ENCODE assay signal across 8 mouse cellular contexts in the genomic region with DNA sequence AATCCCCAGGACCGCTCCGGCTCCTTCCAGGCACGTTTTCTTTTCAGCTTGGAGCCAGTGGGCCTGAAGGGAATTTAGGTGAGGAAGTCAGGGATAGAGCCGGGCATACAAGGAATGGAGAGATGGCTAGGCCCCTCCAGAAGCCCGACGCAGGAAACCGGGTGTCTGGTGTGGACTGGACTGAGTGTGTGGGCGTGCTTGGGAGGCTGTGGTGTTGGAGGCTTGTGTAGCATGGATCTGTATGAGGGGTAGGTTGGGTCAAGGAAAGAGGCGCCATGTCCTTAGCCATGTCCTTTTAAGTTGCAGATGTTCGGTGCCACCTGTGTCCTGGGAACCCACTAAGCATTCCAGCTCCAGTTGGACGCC. TPM values are rescaled to one million over a fixed set of nuclear protein-coding genes. Genes with fewer than 3 reads are reported as not detected.
A peak's percentile ranks its signal among the peaks of the same experiment; 100 is the strongest.
DNase-seq lines count a peak whose midpoint lies in the region; ATAC-seq and TF ChIP-seq lines count a peak whose summit lies in the region.

No protein-coding gene starts in this region.

- H3K4me3 ChIP-seq in heart, adult 2 months: peak overlapping the region; percentile 62
- H3K4me3 ChIP-seq in intestine, embryonic 15.5 days (replicated peaks): peak overlapping the region; percentile 64
- peak overlapping the region; percentile 57 for H3K4me3 ChIP-seq in neural tube, embryonic 13.5 days

- no peaks in the 10 kb centered on the region for H3K27me3 ChIP-seq in heart, adult 2 months (ENCODE audit: control insufficient read depth, insufficient read depth, low read length)
- H3K27me3 ChIP-seq in intestine, embryonic 15.5 days (replicated peaks): no peaks in the 10 kb centered on the region
- no peaks in the 10 kb centered on the region for H3K27me3 ChIP-seq in neural tube, embryonic 13.5 days

- H3K9me3 ChIP-seq in intestine, embryonic 15.5 days: no peaks in the 10 kb centered on the region
- H3K9me3 ChIP-seq in neural tube, embryonic 13.5 days: peaks cover 4% of the 10 kb centered on the region; the same call in 1 of the 2 replicates

- no peak for TF ChIP-seq POLR2A in heart, adult 2 months (IDR thresholded peaks at IDR 0.05; ENCODE audit: insufficient read depth, low read depth, low read length)

- peak; percentile 19 for ATAC-seq in intestine, embryonic 15.5 days
- ATAC-seq in neural tube, embryonic 13.5 days (ENCODE audit: low read depth): peak; percentile 59

- 38% methylated on average over 11 of the region's 11 CpGs for WGBS in heart, adult 2 months
- WGBS in intestine, embryonic 15.5 days: 23% methylated on average over 11 of the region's 11 CpGs
- WGBS in neural tube, embryonic 13.5 days: 31% methylated on average over 11 of the region's 11 CpGs

- no peaks in the 10 kb centered on the region for H3K4me1 ChIP-seq in heart, adult 2 months (ENCODE audit: control insufficient read depth, insufficient read depth, low read length)
- H3K4me1 ChIP-seq in intestine, embryonic 15.5 days (replicated peaks): peaks cover 20% of the 10 kb centered on the region
- peaks cover 36% of the 10 kb centered on the region for H3K4me1 ChIP-seq in neural tube, embryonic 13.5 days (replicated peaks)

- intact Hi-C loops in heart, adult 2 months (cut with DNase I): no loop called here

- H3K79me2 ChIP-seq in heart, adult 2 months (replicated peaks; ENCODE audit: control insufficient read depth, insufficient read depth, low read length): no peaks in the 10 kb centered on the region

- peak overlapping the region; percentile 66 for H3K9ac ChIP-seq in heart, adult 2 months (ENCODE audit: low read depth, low read length)
- H3K9ac ChIP-seq in intestine, embryonic 15.5 days: peak overlapping the region; percentile 69
- H3K9ac ChIP-seq in neural tube, embryonic 13.5 days: peak overlapping the region; percentile 82

- H3K4me2 ChIP-seq in intestine, embryonic 15.5 days (replicated peaks): peak overlapping the region; percentile 94
- peak overlapping the region; percentile 83 for H3K4me2 ChIP-seq in neural tube, embryonic 13.5 days

- no peaks in the 10 kb centered on the region for H3K36me3 ChIP-seq in heart, adult 2 months (ENCODE audit: control insufficient read depth, insufficient read depth, low read length)
- H3K36me3 ChIP-seq in intestine, embryonic 15.5 days: no peaks in the 10 kb centered on the region
- no peaks in the 10 kb centered on the region for H3K36me3 ChIP-seq in neural tube, embryonic 13.5 days

- DNase-seq in heart, adult 2 months: no peak
- DNase-seq in heart, adult 11 months: no peak
- DNase-seq in right cerebral cortex, postnatal 25 days: peak; percentile 42
- DNase-seq in right cerebral cortex, postnatal 10 days (ENCODE audit: low spot score in 2 of 2): no peak
- DNase-seq in spleen, postnatal 10 days (ENCODE audit: low spot score in 2 of 2): no peak
- no peak for DNase-seq in embryo, embryonic 10.5 days (ENCODE audit: low spot score)

- no peak overlapping the region; the same call in 1 of the 2 replicates for H3K27ac ChIP-seq in heart, adult 2 months
- peak overlapping the region; percentile 44; the same call in 1 of the 2 replicates for H3K27ac ChIP-seq in intestine, embryonic 15.5 days
- H3K27ac ChIP-seq in neural tube, embryonic 13.5 days (replicated peaks): 0 out of 2 replicates have a peak overlapping the region, but pooled peaks have one; percentile 76

- no peak for TF ChIP-seq EP300 in heart, adult 2 months (IDR thresholded peaks at IDR 0.05; ENCODE audit: insufficient read depth, low read depth, low read length)

- TF ChIP-seq CTCF in heart, adult 2 months (IDR thresholded peaks at IDR 0.05): no peak

RNA-seq across cellular contexts. Expression of a gene that starts 0.9 kb away (rescaled TPM):
- total RNA-seq in heart, adult 2 months (2021): 1 to 10 TPM; 3.4 to 4.3 TPM
- 4.7 and 4.8 TPM in 2 replicates for polyA plus RNA-seq in heart, adult 2 months (2012; rRNA removed)
- polyA plus RNA-seq in intestine, embryonic 15.5 days (2015; fragmentation: Nextera tagmentation; extraction: Ambion mirVana): 7.1 TPM in 2 replicates
- polyA plus RNA-seq in neural tube, embryonic 13.5 days (2015; fragmentation: Nextera tagmentation; extraction: Ambion mirVana): 6.9 and 7.2 TPM in 2 replicates

RNA-seq across cellular contexts. Expression of a gene that starts 51.4 kb away (rescaled TPM):
- 1 to 10 TPM; 8.3 to 9.7 TPM for total RNA-seq in heart, adult 2 months (2021)
- 7.0 and 14.0 TPM in 2 replicates for polyA plus RNA-seq in heart, adult 2 months (2012; rRNA removed)
- 4.3 and 5.4 TPM in 2 replicates for polyA plus RNA-seq in intestine, embryonic 15.5 days (2015; fragmentation: Nextera tagmentation; extraction: Ambion mirVana)
- 13.1 and 13.7 TPM in 2 replicates for polyA plus RNA-seq in neural tube, embryonic 13.5 days (2015; fragmentation: Nextera tagmentation; extraction: Ambion mirVana)
